Mouse (Mus musculus) testis, adult 2 months (tissue): ENCODE data around the gene Col3a1.

Source experiments
- CTCF ChIP-seq: fragments of 200-500 bp; IDR thresholded peaks from 2 replicates; pipeline ENCODE4 v1.5.1; 2012; ENCODE audit warnings: low read depth, mild to moderate bottlenecking, inconsistent platforms, low read length, moderate library complexity; ENCODE audit not compliant: control insufficient read depth, insufficient read depth, insufficient replicate concordance
- POLR2A ChIP-seq: fragments of 200-500 bp; IDR thresholded peaks from 2 replicates; pipeline ENCODE4 v1.6.1; 2012; ENCODE audit warnings: low read depth, mild to moderate bottlenecking, inconsistent platforms, low read length, moderate library complexity; ENCODE audit not compliant: control insufficient read depth

DNA sequence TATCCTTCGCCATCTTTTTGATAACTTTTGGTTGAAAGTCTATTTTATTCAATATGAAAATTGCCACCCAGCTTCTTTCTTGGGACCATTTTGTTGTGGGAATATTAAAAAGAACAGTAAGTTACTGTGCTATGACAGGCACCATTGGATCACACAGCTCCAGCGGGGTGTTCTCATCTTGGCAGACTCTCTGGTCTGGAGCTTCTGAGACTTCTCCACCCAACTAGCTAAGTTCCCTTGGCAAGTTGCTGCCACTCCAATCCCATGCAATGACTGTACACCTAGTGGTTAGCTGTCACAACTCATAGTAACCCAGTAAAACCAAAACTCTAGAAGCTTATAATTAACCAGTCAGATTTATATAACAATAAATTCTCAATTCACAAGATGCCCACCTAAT, 51.9 kb downstream of the Col3a1 start:
- TF ChIP-seq CTCF: no peak
- no peak for TF ChIP-seq POLR2A
